Mouse (Mus musculus) v-Abl transformed pro-B cells (cell line): Measurements from ENCODE around the gene Il1rl1.

Experiments used
- in situ Hi-C, 2 experiments: fragments of 400-800 bp; cut with MboI; formaldehyde crosslinking; loops; one replicate each; pipeline ENCODE4 v1.15.1; 2025; ENCODE audit not compliant: unreplicated experiment in 2 of 2

The Il1rl1 gene

GRCm38 (mm10) chr1:40432169-40432568 is 2.8 kb downstream of the Il1rl1 start:
- in situ Hi-C loops = no loop called here

GRCm38 (mm10) chr1:40435936-40436335 is 6.6 kb downstream of the Il1rl1 start:
- in situ Hi-C loops = no loop called here

DNA sequence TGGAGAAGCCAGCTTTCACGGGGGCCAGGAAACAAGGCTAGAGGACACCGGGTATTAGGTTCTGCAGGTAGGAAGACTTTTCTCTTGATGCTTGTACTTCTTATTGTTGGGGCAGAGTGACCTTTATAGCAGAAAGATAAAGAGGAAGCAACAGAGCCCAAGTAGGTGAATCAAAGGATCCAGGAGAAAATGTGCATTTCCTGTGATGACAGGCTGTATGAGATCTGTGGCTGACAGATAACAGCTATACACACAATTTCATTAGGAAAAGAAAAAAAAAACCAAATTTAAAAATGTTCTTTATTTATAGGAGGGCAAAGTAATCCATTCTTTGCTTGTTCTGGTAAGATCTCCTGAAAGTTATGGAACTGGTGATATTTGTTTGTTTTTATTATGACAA is 8.0 kb downstream of the Il1rl1 start:
- in situ Hi-C loops = no loop called here

DNA sequence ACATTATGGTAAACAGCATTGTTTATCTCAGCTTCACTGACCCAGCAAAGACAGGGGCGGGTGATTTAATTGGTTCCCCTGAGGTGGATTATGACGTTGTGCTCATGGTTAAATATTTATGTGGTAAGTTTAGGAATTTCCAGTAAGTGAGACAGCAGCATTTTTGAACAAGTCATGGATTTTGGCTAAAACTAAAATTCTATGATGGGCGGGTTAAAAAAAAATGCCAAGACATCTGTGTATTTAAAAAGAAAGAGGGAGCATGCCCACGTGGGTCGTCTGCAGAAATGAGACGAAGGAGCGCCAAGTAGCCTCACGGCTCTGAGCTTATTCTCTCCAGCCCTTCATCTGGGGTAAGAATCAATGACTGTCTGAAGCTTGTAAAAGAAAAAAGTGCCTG is 10.1 kb downstream of the Il1rl1 start:
- in situ Hi-C loops = no loop called here

GRCm38 (mm10) chr1:40444800-40445199 is 15.4 kb downstream of the Il1rl1 start:
- in situ Hi-C loops = no loop called here

- in situ Hi-C loops = no loop called here
Observed at GRCm38 (mm10) chr1:40465477-40466430, 36.4 kb downstream of the Il1rl1 start, which contains the start of gene Il18r1. Gene Il18r1 (plus strand): TSS chr1:40465552.

- in situ Hi-C loops = no loop called here
Observed at GRCm38 (mm10) chr1:40467306-40467705, 37.9 kb downstream of the Il1rl1 start.

- in situ Hi-C loops = no loop called here
Observed at GRCm38 (mm10) chr1:40468805-40469204, 39.4 kb downstream of the Il1rl1 start.

- in situ Hi-C loops = no loop called here
Observed at GRCm38 (mm10) chr1:40469900-40470299, 40.5 kb downstream of the Il1rl1 start.

GRCm38 (mm10) chr1:40472401-40472800 is 43.0 kb downstream of the Il1rl1 start:
- in situ Hi-C loops = no loop called here

- in situ Hi-C loops = no loop called here
Observed at GRCm38 (mm10) chr1:40473640-40474039, 44.3 kb downstream of the Il1rl1 start.

DNA sequence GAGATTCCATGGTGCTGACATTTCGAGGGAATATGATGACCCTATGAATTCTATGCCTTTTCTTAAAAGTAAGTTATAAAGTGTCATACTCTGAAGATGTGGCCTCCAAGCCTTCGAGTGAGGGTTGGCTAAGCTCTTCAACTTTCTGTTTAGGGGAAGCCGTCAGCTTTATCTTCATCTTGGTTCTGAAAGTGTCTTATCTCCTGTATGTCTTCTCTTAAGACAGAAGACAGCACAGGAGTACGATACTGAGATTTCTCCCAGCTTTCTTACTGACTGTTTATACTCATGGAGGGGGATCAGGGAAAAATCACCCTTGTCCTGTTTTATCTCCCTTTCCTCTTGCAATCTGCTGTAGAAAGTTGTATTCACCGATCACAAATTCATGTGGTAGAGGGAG is 45.0 kb downstream of the Il1rl1 start:
- in situ Hi-C loops = no loop called here

GRCm38 (mm10) chr1:40475697-40476096 is 46.3 kb downstream of the Il1rl1 start:
- in situ Hi-C loops = no loop called here

DNA sequence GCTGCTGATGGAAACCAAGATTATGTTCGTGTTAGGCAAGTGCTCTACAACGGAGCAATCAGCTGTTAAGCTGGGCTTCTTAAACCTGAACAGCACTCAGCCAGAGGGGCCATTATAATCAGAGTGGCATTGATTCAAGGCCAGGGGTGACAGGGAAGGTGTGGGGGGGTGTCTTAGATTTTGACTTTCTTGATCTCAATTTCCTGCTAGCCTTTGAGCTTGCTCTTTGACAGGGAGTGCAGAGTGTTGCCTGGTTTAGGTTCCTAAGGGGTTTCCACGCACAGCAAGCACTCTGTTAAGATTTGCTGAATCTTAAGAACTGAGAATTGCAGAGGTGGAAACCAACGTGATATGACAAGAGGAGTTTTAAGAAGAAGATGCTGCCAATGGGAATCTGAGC is 47.4 kb downstream of the Il1rl1 start:
- in situ Hi-C loops = no loop called here

- in situ Hi-C loops = no loop called here
Observed at GRCm38 (mm10) chr1:40479505-40479923, 50.1 kb downstream of the Il1rl1 start.

- in situ Hi-C loops = no loop called here
Observed at GRCm38 (mm10) chr1:40494594-40494993, 65.2 kb downstream of the Il1rl1 start.

GRCm38 (mm10) chr1:40499708-40500107 is 70.3 kb downstream of the Il1rl1 start:
- in situ Hi-C loops = no loop called here

DNA sequence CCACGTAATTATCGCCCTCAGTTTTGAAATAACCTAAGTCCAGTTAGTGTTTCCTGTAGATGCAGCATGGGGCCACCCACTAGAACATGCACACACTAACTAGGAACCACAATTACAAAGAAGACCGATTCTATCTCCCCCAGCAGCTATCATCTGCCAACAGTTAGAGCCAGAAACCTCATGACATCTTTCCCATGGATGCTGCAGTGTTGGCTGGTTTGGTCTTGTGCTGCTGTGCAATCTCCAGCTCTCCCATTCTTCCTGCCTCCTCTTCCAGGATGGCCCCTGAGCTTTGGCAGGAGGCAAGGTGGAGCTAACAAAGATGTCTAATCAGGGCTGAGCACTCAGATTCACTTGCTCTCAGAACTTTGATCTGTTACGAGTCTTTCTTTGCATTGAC is 71.8 kb downstream of the Il1rl1 start:
- in situ Hi-C loops = no loop called here

DNA sequence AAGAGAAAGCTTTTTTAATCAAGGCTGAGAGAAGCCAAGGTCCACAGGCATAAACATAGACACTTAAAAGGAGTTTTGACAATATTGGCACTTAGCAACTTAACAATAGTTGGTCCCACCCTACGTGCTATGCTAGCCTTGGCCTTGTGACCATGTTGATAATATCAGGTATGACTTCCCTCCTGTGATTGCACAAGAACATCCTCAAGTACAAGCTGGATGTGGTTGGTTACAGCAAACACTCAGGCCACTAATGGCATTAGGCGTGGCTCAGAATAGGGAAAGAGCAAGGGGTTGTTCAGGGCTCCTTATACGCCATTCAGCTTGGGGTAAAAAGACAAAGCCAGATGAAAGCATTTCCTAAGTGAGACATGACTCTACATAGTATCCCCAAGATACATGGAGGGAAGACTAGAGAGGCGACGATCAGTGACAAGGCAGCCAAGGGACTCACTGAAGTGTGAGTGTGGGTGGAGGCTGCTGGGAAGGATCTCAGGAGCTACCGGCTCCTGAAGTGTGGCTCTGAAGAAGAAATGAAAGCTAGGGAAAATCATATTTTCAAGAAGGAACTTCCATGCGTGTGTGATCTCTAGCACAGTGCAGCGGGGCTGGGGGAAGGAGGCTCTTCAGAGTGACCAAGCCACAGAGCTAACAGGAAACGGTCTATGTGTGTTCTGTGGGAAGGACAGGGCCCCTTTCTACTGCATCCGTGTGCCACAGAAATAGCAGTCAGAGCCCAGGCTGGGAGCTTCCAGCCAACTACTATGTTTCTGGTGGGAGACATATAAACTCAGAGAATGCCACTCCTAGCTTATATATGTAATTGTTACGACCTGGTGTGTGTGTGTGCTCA is 72.4 kb downstream of the Il1rl1 start:
- in situ Hi-C loops = no loop called here

DNA sequence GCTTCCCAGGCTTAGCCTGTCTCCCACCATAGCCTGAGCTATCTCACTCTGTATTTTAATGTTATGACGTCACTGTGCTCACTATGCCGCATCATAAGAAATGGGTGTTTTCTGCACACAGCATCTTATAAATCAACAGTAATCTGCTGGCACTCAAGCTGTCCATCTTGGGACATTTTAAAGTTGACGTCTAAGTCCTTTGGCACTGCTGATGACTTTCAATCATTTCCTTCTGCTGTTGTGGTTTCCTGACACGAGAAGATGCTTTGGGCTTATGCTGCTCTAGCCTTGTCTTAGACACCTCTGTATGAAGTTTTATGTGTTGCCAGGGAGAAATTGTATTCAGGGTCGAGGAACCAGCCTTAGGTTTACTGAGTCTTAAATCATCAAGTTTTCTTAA is 75.2 kb downstream of the Il1rl1 start:
- in situ Hi-C loops = no loop called here
